Mouse (Mus musculus) layer of hippocampus, adult 9-11 months (tissue): ENCODE data around the gene Nsd1.
A peak's percentile ranks its signal among the peaks of the same experiment; 100 is the strongest.
"Not testable (repeated sequence)": the region's sequence is repeated elsewhere in the genome, so short reads cannot be mapped to it uniquely, and the experiment has no call there.

Experiments used
- DNase-seq: peaks from one replicate; pipeline ENCODE4 v3.0.0; 2022

Gene Nsd1

DNA sequence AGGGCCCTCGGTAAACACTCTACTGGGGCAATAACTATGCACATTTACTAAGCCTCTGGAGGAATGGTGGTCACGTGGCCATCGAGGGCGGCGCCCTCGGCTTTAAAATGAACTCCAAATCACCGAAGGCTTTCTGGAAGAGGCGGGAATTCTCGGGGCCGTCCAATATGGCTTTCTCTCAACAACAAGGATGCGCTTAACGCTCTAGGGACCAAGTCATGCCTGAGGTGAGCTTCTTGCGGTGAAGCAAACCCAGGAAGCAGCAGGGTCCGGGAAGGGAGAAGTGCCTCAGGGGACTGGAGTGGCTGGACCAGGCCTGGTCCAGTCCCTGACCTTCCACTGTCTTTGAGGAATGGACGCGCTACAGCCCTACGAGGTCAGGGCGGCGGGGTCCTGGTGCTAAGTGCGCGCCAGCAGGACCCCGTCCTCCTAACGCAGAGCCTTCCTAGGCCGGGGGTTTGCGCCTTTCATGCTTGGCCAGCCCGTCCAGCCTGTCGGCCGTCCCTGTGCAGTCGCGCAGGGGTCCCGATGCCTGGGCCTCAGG lies at the start of gene Nsd1:
Gene Nsd1, plus strand, starts transcription at position 134 of the 544 bp plus-strand sequence.
- peak; percentile 25 for DNase-seq

DNA sequence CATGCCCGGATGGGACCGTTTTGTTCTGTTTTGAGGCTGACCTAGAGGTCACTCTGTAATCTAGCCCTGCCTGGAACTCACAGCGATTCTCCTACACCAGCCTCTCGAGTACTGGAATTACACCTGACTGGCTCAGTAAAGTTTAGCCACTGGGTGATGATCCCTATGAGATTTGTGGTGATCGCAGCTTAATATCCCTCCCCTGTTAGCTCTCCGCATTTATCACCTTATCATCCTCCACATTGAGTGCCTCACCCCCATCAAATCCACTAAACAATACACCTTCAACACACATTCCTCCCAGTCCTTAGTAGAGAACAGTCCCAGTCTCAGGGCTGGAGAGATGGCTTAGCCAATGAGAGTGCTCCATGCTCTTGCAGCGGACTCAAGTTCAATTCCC lies 47.2 kb upstream of the Nsd1 start:
- DNase-seq = no peak

DNA sequence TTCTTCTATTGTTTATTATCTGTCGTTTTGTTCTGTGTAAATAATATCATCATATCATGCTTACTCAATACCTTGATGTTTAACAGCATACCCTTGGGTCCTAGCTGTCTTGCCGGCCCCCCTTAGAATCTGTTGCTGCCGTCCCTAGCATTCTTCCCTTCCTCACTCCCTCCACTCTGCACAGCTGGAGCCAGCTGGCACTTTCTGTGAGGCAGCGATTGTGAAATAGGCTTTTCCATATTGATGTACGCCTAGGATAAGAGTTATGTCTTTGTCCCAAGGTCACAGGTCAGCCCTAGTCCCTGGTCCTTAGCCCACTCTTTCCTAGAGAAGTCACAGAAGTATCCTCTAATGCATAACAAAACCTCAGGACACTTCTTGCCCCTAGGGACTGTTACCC lies 46.0 kb upstream of the Nsd1 start:
- no peak for DNase-seq

DNA sequence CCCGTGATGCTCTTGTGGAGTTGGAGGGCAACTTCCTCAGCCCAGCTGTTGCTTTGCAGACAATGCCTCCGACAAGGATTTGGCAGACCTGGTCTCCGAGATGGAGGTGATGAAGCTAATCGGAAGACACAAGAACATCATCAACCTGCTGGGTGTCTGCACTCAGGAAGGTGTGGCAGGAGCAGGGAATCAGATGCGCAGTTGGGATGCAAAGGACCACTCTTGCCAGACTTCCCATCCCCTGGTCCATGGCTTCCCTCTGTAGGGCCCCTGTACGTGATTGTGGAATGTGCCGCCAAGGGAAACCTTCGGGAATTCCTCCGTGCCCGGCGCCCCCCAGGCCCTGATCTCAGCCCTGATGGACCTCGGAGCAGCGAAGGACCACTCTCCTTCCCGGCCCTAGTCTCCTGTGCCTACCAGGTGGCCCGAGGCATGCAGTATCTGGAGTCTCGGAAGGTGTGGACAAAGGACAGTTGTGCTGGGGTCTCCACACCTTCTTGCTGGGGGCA lies 43.7 kb upstream of the Nsd1 start:
- DNase-seq = no peak

DNA sequence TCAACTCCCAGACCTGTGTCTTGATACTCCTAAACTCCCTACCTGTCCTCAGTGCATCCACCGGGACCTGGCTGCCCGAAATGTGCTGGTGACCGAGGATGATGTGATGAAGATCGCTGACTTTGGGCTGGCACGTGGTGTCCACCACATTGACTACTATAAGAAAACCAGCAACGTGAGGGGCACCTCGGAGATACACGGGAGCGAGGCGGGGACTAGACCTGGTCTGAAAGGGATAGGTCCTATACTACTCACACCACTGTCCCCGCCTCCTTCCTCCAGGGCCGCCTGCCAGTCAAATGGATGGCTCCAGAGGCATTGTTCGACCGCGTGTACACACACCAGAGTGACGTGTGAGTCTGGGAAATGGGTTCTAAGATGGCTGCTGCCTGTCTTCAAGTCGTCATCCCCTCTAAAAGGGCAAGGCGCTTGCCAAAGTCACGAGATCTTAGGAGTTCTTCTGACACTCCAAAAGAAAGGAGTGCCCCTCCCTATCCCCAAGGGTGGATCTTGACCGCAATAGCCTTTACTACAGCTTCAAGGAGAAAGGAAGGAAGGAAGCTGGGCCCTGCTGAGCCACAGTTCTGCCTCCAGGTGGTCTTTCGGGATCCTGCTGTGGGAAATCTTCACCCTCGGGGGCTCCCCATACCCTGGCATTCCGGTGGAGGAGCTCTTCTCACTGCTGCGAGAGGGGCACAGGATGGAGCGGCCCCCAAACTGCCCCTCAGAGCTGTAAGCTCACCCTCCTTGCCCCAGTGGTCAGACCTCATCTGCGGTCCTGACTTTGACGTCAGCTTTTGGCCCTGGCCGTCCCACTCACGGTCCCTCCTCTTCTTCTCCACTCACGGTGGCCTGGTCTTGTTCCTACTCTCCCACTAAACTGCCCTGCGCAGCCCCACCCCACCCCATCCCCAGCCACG lies 42.5 kb upstream of the Nsd1 start:
- no peak for DNase-seq

DNA sequence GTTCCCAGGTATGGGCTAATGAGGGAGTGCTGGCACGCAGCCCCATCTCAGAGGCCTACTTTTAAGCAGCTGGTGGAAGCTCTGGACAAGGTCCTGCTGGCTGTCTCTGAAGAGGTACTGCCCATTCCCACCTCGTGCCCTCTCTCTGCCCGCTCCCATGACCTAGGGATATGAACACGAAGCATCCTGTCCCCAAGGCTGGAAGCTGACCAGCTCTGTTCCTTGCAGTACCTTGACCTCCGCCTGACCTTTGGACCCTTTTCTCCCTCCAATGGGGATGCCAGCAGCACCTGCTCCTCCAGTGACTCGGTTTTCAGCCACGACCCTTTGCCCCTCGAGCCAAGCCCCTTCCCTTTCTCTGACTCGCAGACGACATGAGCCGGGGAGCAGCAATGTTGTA lies 41.8 kb upstream of the Nsd1 start:
- DNase-seq = no peak

DNA sequence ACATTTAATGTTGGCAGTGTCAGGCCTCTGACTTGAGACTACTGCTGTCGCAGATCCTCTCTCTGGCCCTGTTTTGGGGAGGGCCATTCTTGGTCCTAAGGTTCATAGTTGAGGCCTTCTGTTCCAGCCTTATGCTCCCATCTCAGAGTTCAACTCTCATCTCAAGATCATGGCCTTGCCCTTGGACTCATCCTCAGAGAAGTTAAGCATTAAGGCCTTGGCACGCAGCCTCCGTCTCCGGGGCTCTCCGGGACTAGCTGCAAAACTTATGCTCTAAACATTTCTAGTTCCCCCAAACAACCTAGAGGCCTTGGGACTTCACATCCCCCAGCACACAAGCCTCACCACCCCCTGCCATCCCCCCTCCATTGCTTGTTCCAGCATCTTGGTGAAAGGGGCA lies 41.3 kb upstream of the Nsd1 start:
- DNase-seq = no peak

DNA sequence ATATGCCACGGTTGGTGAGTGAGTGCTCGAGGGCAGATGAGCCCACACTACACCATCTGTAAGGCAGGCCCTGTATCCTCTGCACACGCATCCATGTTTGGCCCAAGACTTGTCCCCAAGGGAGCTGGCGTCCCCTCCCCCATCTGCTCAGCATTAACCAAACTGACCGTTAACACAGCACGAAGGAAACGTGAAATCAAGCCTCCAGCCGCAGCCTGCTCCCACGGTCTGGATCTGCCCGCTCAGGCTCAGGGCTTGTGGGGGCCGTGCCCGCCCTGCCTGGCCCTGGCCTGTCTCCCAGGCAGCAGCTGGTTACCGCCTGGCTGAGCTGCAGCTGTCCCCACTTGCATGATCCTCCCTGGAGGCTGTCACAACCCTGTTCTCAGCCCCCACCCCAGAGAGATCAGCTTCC lies 40.6 kb upstream of the Nsd1 start:
- peak; percentile 79 for DNase-seq

DNA sequence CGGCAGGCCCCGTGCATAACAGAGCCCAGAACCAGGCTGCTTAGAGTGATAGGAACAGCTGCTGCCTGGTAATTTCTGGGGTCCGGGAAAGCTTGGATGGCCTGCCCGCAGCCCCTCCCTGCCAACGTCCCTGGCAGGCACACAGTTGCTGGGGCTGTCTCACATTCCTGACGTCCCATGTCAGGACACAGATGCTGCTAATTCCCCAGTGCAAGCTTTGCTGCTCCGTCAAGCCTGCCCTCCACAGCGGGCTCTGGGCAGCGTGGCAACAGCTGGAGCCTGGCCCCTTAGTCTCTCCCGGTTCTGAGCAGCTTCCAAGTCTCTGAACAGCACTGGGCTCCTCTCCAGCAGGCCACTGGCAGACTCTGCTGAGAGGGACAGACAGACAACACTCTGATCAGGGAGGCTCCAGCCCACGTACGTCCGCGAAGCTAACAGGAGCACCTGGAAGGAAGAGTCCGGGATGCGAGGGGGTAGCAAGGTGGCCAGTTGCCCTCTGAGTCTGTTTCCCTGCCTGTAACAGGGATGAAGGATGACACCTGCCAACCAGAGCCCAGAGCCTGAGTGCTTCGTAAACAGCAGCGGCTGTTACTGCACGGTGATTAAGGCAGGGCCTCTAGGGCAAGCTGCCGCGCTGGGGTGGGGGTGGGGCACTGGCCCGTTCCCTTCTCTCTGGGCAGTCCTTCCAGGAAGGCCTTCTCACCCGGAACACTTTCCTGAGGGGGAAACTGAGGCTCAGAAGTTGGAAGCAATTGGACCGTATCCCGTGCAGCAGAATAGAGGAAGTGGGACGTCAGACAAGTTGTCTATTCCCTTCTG lies 37.9 kb upstream of the Nsd1 start:
- DNase-seq = peak; percentile 76

DNA sequence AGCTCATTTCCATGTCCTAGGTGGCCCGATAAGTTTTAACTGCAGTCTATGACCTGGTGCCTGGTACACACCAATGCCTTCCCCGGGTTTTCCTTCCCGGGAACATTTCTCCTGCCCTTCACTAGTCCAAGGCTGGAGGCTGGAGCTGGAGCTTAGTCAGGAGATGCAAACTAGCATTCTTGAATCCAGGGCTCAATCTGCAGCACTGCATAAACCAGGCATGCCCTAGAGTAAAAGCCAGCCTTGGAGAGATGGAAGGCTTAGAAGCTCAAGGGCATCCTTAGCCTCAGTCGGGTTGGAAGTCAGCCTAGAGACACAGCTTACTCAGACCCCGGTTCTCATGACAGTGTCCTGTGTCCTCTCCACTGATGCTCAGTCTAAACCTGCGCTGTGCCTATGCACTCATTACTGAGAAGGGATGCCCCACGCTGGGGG lies 37.2 kb upstream of the Nsd1 start:
- DNase-seq = no peak

DNA sequence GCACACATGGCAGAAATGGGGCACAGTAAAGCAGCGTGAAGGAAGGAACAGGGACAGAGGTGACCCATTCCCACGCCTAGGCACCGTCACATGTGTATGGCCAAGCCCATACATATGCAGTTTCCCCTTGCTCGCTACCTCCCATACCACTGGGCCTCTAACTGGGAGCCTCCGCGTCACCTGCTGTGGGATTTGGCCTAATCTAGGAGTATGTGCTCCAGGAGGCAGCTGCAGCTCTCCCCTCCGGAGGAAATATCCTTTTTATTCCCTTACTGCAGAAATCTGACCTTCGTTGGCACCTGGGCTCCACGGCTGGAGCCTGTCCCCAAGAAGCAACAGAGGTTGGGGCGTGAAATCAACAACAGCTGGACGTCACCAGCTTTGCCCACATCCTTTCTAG lies 35.2 kb upstream of the Nsd1 start:
- DNase-seq = no peak

DNA sequence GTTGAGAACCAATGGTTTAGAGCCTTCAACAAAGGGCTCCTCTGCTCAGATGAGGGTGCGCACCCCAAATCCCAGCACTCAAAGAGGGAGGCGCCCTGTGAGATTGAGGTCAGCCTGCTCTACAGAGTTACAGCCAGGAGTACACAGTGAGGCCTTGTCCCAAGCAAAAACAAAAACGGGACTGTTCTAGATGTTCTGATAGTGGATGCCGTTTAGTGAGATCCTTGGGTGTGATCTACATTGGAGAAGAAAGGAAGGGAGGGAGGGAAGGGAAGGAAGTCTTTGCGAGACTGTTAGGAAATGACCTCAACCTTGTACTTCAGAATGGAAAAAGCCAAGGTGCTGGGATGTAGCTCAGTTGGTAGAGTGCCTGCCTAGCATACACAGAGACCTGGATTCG lies 33.3 kb upstream of the Nsd1 start:
- no peak for DNase-seq

DNA sequence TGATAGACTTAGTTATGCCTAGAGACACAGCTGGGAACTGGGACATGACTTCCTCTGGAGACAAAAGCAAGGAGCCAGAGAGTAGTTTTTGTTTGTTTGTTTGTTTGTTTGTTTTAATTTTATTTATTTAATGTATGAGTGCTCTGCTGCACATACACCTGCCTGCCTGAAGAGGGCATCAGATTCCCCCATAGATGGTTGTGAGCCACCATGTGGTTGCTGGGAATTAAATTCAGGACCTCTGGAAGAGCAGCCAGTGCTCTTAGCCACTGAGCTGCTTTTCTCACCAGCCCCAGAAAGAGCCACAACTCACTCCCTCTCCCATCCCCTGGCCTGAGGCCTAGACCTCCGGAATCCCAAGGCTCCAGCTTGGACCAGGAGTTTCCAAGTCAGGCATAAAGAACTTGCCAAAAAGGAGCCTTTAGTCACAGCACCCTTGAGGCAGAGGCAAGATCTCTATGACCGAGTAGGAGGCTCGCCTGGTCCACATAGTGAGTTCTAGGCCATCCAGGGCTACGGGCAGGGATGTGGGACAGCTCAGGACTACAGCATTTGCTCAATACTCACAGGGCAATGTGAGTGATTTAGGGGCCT lies 31.6 kb upstream of the Nsd1 start:
- DNase-seq = no peak

DNA sequence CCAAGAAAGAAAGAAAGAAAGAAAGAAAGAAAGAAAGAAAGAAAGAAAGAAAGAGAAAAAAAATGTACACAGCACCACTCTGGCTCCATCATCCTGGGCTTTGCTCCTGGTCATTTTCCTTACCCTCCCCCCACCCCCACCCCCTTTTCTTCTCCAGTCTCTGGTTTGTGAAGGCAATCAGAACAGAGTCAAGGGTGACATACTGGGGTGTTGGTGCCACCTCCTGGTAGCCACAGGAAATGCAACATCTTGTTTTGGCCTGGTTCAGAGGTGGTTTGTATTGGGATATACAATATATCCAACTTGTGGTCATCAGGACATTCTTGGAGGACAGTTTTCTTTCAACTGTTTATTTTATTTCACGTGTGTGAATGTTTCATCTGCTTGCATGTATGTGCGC lies 31.0 kb upstream of the Nsd1 start:
- peak; percentile 65 for DNase-seq

DNA sequence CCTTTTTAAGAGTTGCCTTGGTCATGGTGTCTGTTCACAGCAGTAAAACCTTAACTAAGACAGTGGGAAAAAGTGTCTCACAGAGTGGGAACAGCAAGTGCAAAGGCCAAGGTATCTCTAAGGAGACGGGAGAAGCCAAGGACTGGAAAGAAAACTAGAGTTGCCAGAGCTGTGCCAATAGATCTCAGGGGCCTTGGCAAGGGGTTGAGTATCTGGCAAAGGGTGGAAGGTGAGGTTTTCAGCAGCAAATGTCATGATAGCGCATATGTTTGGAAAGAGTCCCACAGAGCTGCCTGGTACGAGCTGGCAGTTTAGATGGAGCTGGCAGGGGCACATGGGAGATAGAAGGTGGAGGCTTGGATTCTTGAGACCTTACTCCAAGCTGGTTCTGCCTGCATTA lies 30.0 kb upstream of the Nsd1 start:
- DNase-seq = no peak

DNA sequence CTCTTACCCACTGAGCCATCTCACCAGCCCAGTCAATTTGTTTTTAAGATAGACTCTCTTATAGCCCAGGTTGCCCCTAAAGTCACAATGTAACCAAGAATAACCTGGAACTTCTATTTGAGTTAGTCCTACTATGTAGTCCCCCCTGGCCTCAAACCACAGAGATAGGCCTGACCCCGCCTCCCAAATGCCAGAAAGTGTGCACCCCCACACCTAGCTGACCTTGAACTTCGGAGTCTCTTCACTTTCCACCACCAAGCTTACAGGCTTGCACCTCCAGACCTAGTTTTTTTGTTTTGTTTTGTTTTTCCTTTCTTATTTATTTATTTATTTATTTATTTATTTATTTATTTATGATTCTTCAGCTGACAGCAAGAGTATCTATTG lies 27.8 kb upstream of the Nsd1 start:
- DNase-seq = no peak

DNA sequence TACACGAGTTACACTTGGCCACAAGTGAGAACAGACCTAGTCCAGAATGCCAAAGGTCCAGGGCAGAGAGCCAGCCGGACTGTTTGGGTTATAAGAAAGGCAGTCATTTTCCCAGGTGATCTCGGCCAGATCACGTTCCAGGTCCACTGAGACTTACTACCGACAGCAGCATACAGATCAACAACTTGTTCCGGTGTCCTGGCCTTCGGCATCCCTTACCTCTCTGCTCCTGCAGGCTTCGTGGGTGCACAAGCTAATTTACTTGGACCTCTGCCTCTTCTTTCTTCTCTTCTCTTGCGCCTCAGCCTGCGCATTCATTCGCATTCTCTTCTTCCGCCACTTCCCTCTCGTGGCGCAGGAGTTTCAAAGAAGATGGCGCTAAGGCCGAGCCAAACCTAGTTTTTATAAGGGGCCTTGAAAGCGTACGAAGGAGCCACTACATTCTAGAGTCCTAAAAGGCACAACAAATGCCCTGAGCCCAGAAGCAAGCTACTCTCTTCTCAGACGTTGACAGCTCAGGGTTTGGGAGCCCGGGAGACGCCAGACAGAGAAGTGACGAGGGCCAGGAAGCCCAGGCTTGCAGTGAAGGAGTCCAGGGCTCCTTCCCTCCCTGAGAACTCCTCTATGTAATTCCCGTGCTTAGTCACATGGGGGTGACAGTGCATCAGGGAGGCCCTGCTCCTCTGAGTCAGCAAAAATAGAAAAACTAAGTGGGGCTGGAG lies 27.2 kb upstream of the Nsd1 start:
- DNase-seq = peak; percentile 59

DNA sequence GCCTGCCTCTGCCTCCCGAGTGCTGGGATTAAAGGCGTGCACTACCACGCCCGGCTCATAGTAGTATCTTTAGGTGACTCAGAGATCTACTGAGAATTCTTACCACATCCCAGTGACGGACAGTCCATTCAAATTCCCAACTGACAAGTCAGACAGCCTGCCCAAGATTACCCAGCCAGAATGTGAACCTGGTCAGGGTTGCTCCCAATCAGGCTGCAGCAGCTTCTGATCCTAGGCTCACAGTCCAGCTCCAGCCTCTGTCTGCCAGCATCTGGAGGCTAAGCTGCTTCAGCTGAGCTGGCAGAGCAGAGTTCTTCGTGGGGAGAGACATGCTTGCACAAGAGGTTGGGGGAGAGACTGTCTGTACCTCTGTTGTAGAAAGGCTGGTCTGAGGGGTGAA lies 26.2 kb upstream of the Nsd1 start:
- DNase-seq = no peak

DNA sequence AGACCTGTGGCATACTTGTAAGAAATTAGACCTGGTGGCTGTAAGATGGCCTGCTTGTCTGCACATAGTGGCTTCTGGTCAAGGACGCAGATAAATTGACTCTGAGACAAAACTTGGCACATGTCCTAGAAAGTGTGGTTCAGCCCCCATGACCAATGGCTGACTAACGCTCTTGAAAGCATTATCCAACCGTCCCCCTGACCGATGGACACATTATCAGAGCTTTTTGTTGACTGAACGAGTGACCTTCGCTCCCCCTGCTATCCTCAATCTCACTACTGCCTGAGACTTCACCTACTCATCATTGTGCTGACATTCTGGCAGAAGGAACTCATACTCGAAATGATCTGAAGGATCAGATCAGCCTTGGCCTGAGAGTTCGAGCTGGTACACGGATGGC lies 22.5 kb upstream of the Nsd1 start:
- DNase-seq = not testable (repeated sequence)

DNA sequence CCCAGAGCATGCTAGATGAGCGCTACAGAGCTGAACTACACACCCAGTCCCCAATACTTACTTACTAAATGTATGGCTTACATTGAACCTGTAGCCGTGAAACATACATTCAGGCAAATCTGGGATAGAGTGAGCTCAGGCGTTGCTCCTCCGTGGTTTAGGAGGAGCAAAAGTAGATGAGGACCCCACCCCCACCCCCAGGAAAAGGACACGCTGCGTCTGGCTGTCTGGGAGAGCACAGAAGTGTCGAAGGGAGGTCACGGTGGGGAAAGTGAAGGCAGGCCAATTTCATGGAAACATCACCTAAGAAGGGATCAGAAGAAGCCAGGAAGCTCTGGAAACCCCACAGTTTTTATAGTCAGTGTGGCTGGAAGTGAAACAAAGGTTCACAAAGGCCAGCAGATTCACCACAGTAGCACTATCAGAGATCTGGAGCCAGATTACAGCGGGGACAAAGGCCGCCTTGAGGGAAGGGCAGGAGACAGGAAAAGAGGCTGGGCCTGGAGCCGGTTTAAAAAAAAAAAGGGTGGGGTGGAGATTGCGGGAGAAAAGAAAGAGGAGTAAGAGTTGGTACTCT lies 20.0 kb upstream of the Nsd1 start:
- DNase-seq = no peak

DNA sequence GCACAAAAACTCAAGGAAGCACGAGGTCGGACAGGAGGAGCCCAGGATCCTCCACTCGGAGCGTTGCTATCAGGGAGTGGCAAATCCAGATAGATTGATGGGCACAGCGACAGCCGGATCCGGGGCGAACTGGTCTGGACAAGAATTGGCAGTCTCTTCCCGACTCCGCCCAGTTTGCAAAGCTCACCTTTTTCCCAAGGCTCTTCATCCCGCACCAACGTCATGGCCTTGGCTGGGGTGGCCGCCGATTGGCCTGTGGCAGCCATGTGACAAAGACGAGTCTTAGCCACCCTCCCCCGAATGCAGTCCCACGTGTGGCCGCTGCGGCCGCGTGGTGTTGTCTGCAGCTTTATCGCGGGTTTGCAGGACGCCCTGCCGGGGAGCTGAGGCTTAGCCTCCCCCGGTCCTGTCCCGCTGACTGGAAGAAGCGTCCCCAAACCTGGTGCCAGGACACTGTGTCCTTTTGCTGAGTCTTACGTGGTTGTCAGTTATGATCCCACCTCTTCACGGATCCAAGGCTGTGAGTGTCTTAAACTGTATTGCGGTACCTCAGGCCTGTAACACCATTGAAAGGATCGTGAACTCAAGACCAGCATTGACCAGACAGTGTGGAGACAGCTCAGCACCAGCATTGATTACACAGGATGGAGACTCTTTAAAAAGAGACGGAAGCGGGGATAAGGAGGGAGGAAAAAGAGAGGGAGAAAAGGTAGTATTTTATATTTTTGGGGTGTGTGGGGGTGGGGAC lies 19.3 kb upstream of the Nsd1 start:
- peak; percentile 95 for DNase-seq
